Mouse (Mus musculus) left cerebral cortex, adult 8-10 months (tissue): ENCODE measurements around the gene AL732309.1. TPM values are rescaled to one million over a fixed set of nuclear protein-coding genes. Genes with fewer than 3 reads are reported as not detected.
"Not testable (repeated sequence)": the region's sequence is repeated elsewhere in the genome, so short reads cannot be mapped to it uniquely, and the experiment has no call there.

Experiments
- DNase-seq, 2 experiments: peaks; one replicate each; pipeline ENCODE4 v3.0.0; 2022; ENCODE audit warnings: low spot score in 2 of 2
- total RNA-seq, 4 experiments: library from RNA; stranded (reverse); gene quantifications; 2 replicates each; pipeline ENCODE4 v1.2.4; 2022

AL732309.1 gene
- total RNA-seq, 4 experiments from 2014 or later, result 0.67 to 4.2 (median 3.4) TPM

DNA sequence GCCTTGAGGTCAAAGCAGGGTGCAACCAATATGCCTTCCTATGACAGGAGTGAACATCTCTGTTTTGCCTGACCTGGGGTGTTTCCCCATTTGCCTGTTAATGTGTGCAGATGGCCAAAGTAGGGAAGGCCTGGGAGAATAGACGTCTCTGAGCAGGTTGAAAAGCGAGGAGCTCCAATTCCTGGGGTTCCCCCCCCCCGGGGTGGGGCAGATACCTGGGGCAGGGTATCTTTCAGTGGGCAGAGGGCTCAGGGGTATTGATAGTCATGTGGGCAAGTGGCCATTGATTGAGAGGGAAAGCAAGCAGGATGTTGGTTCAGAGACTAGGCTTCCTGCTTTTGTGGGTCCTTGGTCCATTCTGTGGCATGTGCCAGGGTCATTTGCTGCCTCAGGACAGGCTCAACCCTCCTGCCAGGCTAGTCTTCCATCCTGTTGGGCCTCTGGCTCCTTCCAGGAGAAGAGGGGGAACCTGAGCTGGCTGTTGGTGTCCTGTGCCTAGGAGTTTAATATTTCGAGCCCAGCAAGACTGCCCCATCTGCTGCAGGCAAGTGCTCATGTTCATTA lies 21.2 kb upstream of the AL732309.1 start:
- no peak for DNase-seq

DNA sequence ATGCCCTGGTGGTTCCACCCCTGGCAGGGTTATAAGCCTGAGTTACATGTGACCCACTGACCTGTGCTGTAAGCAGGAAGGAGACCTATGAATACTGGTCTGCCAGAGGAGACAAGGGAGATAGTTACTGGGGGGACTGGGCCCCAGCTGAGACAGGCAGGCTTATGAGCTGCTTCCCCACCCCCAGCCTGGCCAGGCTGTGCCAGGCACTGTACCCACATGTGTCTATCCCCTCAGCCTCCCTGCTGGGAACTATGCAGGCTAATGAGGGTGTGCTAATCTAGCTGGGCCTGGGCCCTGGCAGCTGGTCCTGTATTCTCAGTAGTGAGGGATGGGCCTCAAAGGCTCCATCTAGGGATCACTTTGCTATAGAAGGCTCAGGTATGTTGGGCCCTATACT lies 20.6 kb upstream of the AL732309.1 start:
- peak in 1 of 2 experiments; percentile 72 for DNase-seq

DNA sequence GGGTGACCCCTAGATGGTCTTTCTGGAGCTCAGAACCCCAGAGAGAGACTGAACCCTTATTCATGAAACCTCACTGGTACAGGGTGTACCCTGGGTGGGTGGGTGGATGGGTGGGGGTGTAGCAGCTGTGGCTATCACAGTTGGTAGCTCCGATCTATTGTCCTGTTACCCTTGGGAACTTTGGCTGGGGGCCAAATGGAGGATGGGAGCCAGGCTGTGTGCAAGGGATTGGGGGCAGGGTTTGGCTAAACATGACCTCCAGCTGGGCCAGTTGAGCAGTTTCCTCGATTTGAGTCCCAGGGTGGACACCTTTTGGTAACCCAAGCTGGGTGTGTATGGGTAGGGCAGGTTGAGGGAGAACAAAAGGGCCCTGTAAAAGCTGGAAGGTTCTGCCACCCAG lies 20.1 kb upstream of the AL732309.1 start:
- peak in 1 of 2 experiments; percentile 80 for DNase-seq

DNA sequence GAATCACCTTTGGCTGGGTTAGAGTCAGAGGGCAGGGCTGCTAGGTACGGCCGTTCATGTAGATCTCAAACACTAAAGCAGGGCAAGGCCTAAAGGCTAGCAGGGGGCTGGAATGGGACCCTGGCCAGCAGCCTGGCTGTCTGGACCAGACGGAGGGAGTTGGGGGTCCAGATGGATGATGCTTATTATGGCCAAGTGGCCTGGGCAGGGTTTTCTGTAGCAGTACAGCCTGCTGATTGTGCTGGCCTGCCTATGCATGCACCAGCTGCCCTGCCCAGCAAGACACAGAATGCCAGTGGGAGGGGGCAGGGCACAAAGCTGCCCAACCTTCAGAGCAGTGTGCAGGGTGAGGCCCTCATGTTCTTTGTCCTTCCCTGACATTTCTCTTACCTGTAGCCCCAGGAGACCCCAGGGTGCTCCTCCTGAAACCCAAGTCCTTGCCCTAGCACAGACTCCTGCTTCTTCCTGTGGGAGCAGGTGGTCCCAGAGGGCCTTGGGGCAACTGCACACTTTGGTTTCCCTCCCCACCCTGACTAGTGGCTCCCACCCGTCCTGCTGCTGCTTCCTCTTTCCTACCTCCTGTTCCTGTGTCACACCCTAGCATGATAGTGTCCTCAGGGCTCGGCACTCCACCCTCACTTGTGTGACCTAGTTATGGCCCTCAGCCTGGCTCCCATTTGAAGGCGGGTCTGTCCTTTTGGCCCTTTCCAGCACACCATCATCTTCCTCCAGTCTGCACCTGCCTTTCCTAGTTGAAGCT lies 19.4 kb upstream of the AL732309.1 start:
- no peak for DNase-seq

DNA sequence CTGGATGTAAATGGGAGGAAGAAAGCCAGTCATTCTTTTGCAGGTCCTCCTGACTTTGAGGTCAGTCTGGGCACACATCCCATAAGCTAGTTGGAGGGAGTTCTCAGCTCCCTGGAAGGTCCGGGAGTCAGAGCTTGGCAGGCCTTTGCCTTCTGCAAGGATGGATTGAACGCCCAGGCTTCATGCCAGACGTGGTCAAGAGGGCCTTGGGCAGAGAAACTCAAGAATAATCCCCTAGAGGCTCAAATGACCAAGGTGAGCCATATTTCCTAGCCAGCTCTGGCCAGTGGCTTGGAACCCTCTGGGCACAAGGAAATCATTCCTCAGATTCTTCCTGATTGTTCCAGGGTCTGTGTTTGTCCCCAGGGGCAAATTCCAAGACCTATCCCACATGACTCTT lies 18.2 kb upstream of the AL732309.1 start:
- no peak for DNase-seq

DNA sequence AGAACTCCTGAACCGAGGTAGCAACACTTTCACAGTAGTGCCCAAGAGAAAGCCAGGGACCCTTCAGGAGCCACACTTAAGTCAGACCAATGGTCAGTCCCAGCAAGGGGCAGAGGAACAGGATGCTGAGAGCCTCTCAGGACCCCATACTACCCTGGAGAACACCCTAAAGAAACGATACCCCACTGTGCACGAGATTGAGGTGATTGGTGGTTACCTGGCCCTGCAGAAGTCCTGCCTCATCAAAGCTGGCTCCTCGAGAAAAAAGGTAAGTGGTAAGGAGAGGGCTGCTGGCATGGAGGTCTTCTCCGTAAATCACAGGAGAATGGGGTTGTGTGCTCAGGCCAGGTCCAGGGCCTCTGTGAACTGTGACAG lies 17.6 kb upstream of the AL732309.1 start:
- no peak for DNase-seq

DNA sequence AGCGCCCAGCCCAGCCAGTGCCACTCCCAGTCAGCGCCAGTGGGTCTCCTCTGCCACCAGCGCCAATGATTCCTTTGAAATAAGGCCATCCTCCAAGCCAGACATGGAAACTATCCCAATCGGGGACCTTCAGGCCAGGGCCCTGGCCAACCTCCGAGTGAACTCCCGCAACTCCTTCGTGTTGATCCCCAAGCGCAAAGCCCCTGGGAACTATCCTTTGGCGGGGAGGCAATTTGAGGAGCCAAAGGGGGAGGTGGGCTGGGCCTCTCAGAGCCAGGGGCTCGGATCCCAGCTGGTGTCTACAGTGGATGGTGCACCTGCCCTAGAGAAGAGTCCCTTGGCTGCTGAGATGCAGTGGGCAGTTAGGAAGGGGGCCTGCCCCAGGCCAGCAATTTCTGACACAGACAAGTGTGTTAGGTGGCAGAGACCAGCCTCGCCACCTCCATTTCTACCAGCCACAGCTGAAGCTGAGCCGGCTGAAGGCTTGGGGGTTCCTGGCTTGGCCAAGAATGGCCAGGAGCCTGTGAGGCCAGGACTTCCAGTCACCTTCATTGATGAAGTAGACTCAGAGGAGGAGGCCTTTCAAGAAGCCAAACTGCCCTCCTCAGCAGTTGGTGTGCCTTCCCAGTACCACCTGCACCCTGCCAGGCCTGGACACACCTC lies 17.1 kb upstream of the AL732309.1 start:
- no peak for DNase-seq

DNA sequence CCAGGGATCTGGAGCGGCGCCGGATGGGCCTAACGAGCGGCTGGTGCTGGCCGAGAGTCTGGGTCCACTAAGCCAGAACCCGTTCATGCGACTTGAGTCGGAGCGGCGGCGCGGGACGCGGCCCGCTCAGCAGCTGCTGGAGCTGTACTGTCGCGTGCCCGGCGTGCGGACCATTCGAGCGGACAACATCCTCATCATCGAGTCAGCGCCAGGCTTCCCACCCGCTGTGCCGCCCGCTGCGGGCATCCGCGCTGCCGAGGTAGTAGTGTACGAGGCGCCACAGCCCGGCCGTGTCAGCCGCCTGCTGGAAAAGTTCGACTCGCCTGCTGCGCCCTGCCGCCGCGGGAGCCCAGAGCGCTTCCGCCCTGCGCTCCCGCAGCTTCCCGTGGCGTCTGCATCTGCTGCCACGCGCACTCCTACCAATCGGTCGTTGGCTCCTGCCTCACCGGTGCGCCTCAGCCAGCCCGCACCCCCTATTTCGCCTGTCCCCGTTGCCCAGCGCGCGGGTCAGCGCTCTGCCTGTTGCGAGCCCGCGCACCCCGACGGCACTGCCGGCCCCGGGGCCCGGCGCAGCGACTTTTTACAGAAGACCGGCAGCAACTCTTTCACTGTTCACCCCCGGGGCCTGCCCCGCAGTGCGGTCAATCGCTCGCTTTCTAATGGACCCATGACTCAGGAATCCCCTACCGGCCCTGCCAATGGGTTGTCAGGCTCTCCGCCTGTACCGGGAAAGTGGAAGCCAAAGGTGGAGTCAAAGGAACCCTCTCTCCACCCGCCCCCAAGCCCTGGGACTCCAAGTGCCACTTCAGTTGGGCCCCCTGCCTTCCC lies 16.3 kb upstream of the AL732309.1 start:
- DNase-seq, result no peak

DNA sequence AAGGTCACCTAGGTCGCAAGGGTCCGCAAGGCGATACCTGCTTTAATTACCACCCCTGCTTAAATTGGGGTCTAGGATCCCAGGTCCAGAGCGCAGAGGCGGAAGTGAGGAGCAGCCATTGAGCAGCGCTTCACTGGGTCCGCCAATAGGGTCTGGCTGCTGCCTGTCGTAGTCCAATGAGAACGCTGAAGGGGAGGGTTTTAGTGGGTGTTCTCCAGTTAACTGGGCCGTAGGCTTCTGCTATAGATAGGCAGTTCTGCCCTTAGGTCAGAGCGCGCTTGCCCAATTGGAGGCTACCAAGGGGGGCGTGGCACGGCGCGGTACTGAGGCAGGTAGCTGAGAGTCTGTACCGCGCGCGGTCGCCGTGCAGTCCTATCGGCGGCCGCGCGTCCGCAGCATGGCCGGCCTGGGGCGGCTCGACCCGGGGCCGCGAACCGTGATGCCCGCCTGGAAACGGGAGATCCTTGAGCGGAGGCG lies 15.7 kb upstream of the AL732309.1 start, which contains the start of gene Tprn:
TSS of gene Tprn (plus strand) at position 328 of the 477 bp plus-strand sequence.
- DNase-seq, result peak; percentile 76 to 98

DNA sequence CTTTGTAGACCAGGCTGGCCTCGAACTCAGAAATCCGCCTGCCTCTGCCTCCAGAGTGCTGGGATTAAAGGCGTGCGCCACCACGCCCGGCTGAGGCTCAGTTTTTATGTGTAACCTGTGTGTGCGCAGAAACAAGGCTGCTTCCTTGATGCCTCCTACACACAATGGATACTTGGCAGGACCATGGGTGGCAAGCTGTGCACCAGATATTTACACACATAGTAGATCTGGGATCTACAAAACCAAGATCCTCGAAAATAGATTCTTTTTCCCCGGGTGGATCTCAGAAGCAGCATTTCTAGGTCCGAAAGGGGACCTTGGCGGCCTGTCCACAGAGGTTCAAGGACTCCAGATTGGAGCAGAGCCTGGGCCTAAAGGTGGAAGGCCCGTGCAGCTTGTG lies 15.2 kb upstream of the AL732309.1 start:
- no peak for DNase-seq

DNA sequence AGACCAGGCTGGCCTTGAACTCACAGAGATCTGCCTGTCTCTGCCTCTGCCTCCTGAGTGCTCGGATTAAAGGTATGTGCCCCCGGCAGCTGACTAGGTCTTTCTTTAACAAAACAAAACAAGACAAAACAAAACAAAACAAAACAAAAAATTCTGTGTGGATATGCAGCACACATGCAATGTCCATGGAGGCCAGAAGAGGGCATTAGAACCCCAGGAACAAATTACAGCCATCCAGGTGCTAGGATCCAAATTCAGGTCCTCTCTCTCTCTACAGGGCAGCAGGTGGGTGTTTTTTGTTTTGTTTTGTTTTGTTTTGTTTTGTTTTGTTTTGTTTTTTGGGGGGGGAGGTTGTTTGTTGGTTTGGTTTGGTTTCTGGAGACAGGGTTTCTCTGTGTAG lies 12.2 kb upstream of the AL732309.1 start:
- no peak for DNase-seq

DNA sequence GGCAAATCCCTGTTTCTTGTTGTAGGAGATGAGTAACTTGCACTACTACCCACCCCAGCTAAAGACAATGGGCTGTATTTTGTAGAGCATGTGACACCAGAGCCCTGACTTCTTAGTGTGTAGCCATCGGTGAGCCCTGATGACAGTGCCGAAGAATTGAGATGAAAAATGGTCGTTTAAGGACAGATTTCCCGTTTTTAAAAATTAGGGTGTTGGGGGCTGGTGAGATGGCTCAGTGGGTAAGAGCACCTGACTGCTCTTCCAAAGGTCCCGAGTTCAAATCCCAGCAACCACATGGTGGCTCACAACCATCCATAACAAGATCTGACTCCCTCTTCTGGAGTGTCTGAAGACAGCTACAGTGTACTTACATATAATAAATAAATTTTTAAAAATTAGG lies 10.6 kb upstream of the AL732309.1 start:
- DNase-seq, result not testable (repeated sequence)

DNA sequence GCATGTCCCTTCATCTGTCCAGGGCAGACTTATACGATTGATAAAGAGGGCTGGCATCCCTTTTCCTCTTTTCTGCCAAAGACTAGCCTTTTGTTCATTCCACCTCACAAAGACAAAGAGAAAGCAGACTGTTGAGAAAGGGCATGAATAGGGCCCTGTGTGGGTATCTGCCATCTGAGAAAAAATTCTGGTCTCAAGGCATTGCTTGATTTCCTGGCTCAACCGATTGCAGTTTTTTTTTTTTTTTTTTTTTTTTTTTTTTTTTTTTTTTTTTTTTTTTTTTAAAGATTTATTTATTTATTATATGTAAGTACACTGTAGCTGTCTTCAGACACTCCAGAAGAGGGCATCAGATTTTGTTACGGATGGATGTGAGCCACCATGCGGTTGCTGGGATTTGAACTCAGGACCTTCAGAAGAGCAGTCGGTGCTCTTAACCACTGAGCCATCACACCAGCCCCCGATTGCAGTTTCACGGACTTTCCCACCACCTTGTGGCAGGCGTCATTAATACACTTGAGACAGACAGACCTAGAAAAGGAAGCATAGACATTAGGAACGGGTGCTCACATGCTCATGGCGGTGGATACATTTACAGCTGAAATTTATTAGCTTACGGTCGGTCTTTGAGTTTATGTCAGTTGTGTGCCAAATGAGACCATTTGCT lies 9.9 kb upstream of the AL732309.1 start:
- DNase-seq, result not testable (repeated sequence)

DNA sequence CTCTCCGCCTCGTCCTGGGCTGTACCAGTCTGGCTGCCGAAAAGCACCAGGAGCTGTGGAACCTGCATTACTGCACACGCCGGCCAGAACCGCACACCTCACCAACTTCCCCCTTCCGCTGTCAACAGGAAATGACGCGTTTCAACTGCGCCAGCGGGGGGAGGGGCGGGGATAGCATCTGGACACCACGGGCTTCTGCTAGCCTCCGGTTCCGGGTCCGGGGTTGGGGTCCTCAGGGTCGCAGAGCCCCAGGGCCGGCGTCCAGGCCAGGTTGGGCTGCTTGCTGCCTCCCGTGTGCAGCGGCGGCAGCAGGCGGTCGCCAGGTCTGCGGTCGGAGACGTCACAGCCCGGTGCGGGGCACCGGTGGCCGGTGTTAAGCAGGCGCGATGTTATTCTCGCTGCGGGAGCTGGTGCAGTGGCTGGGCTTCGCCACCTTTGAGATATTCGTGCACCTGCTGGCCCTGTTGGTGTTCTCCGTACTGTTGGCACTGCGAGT lies 8.7 kb upstream of the AL732309.1 start, which contains the start of gene Tmem203:
TSS of gene Tmem203 (plus strand) at position 156 of the 496 bp plus-strand sequence.
- peak; percentile 77 to 83 for DNase-seq

DNA sequence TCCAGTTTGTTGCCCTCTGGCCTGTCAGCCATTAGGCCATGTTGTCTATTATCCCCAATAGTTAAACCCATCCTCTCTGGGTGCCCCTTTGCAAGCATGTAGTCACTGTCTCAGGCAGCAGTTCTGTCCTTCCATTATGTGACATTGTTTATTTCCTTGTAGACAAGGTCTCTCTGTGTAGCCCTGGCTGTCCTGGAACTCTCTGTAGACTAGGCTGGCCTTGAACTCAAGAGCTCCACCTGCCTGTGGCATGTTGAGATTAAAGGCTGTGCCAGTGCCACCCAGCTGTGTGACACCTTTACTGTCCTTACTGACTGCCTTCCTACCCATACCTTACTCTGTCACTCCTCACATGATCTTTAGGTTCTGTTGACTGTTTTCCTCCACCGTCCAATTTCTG lies 5.7 kb upstream of the AL732309.1 start:
- DNase-seq, result no peak

DNA sequence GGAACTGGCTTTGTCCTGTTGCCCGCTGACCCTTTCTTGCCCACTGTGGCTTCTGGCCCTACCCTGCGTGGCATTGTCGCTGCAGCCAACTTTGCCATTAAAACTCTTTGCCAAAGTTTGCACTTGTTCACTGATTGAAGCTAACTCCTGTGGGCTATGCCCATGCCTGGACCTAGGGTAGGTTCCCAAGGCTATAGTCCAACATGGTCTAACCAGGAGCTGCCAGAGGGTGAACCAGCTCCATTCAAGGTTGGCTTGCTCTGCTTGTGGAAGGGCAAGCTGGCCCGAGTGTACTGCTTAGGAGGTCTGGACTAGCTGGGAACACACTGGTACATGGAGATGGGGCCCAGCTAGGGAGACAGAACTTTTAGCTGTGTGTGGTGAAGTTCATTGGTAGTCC lies 2.5 kb downstream of the AL732309.1 start:
- DNase-seq, result no peak

DNA sequence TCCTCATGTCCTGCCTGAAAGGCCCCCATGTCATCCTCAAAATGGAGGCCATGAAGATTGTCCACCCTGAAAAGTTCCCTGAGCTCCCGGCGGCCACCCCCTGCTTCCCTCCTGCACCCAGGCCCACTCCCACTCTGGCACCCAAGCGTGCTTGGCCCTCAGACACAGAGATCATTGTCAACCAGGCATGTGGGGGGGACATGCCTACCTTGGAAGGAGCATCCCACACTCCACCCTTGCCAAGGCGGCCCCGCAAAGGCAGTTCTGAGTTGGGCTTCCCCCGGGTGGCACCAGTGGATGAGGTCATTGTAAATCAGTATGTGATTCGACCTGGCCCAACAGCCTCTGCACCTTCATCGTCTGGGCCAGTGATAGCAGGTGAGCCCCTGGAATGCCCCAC lies 3.3 kb downstream of the AL732309.1 start:
- no peak for DNase-seq

DNA sequence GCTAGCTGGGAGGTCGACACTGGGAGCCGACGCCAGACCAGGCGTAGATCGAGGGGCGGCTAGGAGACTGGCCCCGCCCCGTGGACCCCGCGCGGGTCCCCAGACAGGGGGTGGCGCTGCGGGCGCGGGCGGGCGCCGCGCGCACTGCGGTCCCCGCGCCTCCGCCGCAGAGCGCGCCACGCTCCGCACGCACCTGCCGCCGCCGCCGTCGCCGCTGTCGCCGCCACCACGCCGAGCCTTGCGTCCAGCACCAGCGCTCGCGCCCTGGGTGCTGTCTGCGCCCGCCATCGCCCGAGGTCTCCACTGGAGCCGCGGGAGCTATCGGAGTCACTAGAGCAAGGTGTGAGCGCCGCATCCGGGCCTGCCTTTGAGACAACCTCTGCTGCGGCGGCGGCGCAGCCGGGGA lies 4.6 kb downstream of the AL732309.1 start, which contains the start of the genes Rnf208 and Cysrt1:
TSS of gene Rnf208 (plus strand) at position 155 of the 406 bp plus-strand sequence.
TSS of gene Cysrt1 (minus strand) at position 352 of the 406 bp plus-strand sequence.
- DNase-seq, result no peak

DNA sequence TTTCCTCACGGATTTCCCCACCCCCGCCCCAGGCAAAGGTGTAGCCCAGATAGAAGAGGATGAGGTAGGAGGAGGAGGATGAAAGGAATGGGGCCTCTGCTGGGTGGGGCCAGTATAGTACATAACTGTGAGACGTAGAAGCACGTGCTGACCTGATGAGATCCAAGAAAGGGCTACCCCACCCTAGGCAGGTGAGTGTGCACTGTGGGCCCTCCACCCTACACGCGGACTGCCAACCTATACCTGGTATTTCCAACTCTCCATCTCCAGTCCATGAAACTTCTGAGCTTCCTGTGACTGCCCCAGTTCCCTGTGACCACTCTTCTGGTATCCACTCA lies 5.3 kb downstream of the AL732309.1 start:
- no peak for DNase-seq

DNA sequence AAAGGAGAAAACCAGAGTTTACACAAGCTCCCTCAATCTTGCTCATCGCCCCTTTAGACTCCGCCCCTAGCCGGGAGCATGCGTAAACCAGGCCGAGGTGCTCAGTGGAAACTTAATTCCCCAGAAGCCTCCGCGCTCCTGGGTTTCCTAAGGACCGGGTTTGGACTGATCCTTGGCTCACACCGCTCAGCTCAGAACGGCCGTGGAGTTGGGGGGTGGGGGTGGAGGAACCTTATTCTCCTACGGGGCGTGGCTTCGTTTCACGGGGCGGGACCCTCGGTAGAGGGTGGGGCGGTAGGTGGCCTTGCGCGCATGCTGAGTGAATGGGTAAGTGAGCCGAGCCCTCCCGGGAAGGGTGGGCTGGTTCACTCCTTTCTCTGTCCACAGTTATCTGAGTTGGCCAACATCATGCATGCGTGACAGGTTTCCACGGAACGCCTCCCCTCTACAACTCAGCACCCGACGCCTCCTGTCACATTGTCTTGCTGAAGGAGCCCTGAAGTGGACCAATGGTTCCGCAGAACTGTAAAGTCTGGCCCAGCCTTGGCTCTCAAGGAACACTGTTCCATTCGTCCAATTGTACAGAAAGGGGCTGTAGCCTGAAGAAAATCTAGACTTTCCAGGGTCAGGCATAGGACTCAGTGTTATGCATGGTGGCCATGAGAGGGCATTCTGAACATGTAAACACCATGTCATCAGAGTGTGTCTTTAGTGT lies 5.8 kb downstream of the AL732309.1 start:
- DNase-seq, result peak in 1 of 2 experiments; percentile 68
